Mouse (Mus musculus) heart, adult 2 months (tissue): Measurements from ENCODE around the gene Gpr63. TPM values are rescaled to one million over a fixed set of nuclear protein-coding genes. Genes with fewer than 3 reads are reported as not detected.

Source experiments
- DNase-seq, 2 experiments: peaks; one replicate each; pipeline ENCODE4 v3.0.0; 2021
- H3K27ac ChIP-seq: fragments of 200-600 bp; 2 replicates; pipeline ENCODE4 v1.8.1; 2022
- H3K27me3 ChIP-seq: fragments of 200-500 bp; 2 replicates; pipeline ENCODE4 v1.6.1; 2012; ENCODE audit warnings: mild to moderate bottlenecking, low read length, inconsistent platforms, mixed read lengths; ENCODE audit not compliant: control insufficient read depth, insufficient read depth
- H3K36me3 ChIP-seq: fragments of 200-500 bp; 2 replicates; pipeline ENCODE4 v1.6.1; 2012; ENCODE audit warnings: low read length, inconsistent platforms; ENCODE audit not compliant: control insufficient read depth, insufficient read depth
- H3K4me1 ChIP-seq: fragments of 200-500 bp; 2 replicates; pipeline ENCODE4 v1.6.1; 2011; ENCODE audit warnings: low read length; ENCODE audit not compliant: control insufficient read depth, insufficient read depth
- H3K4me3 ChIP-seq: fragments of 200-600 bp; 2 replicates; pipeline ENCODE4 v1.8.1; 2022
- H3K79me2 ChIP-seq: fragments of 200-500 bp; replicated peaks from 2 replicates; pipeline ENCODE4 v1.6.1; 2012; ENCODE audit warnings: mild to moderate bottlenecking, inconsistent platforms, low read length, moderate library complexity, mixed read lengths; ENCODE audit not compliant: control insufficient read depth, insufficient read depth
- H3K9ac ChIP-seq: fragments of 200-500 bp; 2 replicates; pipeline ENCODE4 v1.6.1; 2012; ENCODE audit warnings: low read depth, mild to moderate bottlenecking, control low read depth, inconsistent platforms, low read length, mixed read lengths
- CTCF ChIP-seq: fragments of 200-600 bp; IDR thresholded peaks from 2 replicates; pipeline ENCODE4 v1.8.1; 2022; ENCODE audit warnings: antibody characterized with exemption, mild to moderate bottlenecking, moderate library complexity
- EP300 ChIP-seq: fragments of 200-500 bp; IDR thresholded peaks from 2 replicates; pipeline ENCODE4 v1.6.1; 2011; ENCODE audit warnings: low read depth, low read length, control low read depth; ENCODE audit not compliant: insufficient read depth
- POLR2A ChIP-seq: fragments of 200-500 bp; IDR thresholded peaks from 2 replicates; pipeline ENCODE4 v1.6.1; 2011; ENCODE audit warnings: mild to moderate bottlenecking, low read depth, low read length, control low read depth; ENCODE audit not compliant: insufficient read depth
- WGBS: fragments of 180-500 bp; shearing (Covaris S2); methylation state at CpG from one replicate; pipeline ENCODE4 v1.1.7; 2018; 5-methylcytosine and 5-hydroxymethylcytosine counted together
- intact Hi-C: fragments of 180-260 bp; cut with DNase I; formaldehyde crosslinking; loops from one replicate; pipeline ENCODE4 v1.15.1; 2025
- long read RNA-seq: library from polyadenylated mRNA; stranded (forward); transcript quantifications from one replicate; pipeline ENCODE4 v2.0.0, GENCODE M21; 2021
- polyA plus RNA-seq: library from polyadenylated mRNA; depleted of rRNA; stranded (reverse); fragments of >200 nt; gene quantifications from 2 replicates; pipeline ENCODE4 v1.2.3, GENCODE M21; 2012; rRNA removed
- total RNA-seq, 2 experiments: library from RNA; stranded (reverse); gene quantifications; 2 replicates each; pipeline ENCODE4 v1.2.3; 2021

Gpr63 gene
- total RNA-seq (1 to 10 TPM; 1.0 to 1.3 TPM), polyA plus RNA-seq (0.70 and 1.0 TPM in 2 replicates)
- long read RNA-seq = 0 reads

DNA sequence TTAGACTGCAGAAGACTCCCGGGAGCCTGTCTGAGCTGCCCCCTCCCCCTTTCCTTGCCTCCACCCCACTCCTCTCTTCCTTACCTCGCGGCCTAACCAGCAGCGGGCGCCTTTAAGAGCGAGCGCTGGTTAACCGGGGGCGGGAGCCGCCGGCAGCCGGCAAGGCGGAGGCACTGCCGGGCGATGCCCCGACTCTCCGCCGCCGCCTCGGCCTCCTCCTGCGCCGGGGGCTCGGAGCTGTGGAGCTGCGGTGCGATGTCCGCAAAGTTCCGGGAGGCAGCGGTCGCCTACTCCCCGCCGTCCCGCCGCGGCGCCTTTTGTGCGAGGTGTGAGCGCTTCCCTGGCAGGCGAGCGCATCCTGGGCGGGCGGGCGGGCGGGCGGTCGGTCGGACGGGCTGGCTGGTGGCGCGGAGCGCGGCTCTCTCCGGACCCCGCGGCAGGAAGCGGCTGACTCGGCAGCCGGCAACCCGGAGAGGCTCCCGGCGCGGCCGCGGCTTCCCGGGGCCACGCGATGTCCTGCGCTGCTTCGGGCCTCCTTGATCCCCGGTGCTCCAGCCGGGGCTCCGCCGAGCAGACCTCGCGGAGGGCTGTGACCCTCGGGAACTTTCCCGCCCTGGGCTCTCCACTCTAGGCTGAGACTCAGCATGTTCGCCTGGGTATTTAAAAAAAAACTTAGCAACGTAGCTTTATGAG is at the start of gene Gpr63:
Gene Gpr63 (plus strand): TSS at position 109 of the 693 bp plus-strand sequence.
- under 1% methylated on average over 68 of the region's 78 CpGs for WGBS
- peaks cover 2% of the 10 kb centered on the region; the same call in 1 of the 2 replicates for H3K4me1 ChIP-seq
- TF ChIP-seq POLR2A = no peak
- TF ChIP-seq CTCF = peak; percentile 19; the same call in 1 of the 2 replicates
- no peaks in the 10 kb centered on the region for H3K79me2 ChIP-seq
- intact Hi-C loops = loop anchor here (5.0 kb wide), 1 partner anchor 69 kb away; the partner anchor contains the start of gene Ndufaf4
- no peaks in the 10 kb centered on the region for H3K27me3 ChIP-seq
- H3K36me3 ChIP-seq = no peaks in the 10 kb centered on the region
- DNase-seq = peak; percentile 77 to 81
- peak within 1 kb of the TSS; percentile 60 for H3K27ac ChIP-seq
- H3K4me3 ChIP-seq = peak within 1 kb of the TSS; percentile 75
- peak within 1 kb of the TSS; percentile 87 for H3K9ac ChIP-seq

DNA sequence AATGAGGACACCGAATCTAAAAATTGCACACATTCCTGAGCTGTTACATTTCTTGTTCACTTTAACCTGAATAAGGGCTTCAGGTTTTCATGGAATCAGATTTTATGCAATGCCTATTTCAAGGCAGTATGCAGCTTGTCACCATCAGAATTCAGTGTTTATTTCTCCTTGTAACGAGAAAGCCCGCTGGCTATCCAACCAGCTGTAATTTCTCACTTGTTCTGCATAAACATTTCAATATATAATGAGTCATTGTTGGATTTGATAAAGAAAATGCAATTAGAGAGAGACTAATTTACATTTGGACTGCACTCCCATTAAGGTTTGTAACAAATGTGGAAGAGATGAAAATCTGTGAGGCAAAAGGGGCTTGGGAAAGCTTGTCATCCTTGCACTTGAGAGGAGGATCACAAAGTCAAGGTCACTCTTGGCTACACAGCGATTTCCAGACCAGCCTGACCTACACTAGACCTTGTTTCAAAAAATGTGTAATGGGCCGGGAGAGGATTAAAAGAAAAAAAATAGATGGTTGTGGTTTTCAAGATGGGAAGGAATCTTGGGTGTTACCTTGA is 46.1 kb upstream of the Gpr63 start:
- Histone ChIP-seq H3K79me2 (no peaks in the 10 kb centered on the region), H3K27ac (no peak overlapping the region), H3K9ac (no peak overlapping the region), H3K4me3 (no peak overlapping the region), H3K27me3 (no peaks in the 10 kb centered on the region), H3K36me3 (no peaks in the 10 kb centered on the region), H3K4me1 (no peaks in the 10 kb centered on the region)
- DNase-seq = no peak
- 68% methylated on average over 5 of the region's 5 CpGs for WGBS
- TF ChIP-seq EP300 = no peak
- TF ChIP-seq POLR2A = no peak
- no peak for TF ChIP-seq CTCF
- intact Hi-C loops = no loop called here

DNA sequence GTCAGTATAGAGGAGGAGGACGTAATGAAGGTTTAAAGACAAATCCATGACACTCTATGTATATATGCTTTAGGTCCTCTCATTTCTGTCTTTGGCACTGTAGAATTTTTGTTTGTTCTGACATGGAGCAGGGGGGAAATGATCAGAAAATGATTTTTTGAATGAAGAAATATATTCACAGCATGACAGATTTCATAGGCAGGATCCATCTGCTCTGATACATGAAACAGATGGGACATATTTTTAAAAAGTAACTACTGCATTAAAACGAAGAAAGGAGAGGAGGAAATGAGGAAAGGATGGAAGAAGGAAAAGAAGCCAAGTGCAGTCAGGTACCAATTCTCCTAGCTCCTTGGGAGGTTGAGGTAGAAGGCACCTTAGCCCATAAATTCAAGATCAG is 41.5 kb upstream of the Gpr63 start:
- Histone ChIP-seq H3K27ac (no peak overlapping the region), H3K4me3 (no peak overlapping the region), H3K4me1 (no peaks in the 10 kb centered on the region; the same call in 1 of the 2 replicates), H3K36me3 (no peaks in the 10 kb centered on the region), H3K9ac (no peak overlapping the region), H3K79me2 (no peaks in the 10 kb centered on the region), H3K27me3 (no peaks in the 10 kb centered on the region)
- WGBS = 64% methylated on average over 2 of the region's 2 CpGs
- intact Hi-C loops = no loop called here
- DNase-seq = no peak
- no peak for TF ChIP-seq EP300
- TF ChIP-seq POLR2A = no peak
- TF ChIP-seq CTCF = no peak

DNA sequence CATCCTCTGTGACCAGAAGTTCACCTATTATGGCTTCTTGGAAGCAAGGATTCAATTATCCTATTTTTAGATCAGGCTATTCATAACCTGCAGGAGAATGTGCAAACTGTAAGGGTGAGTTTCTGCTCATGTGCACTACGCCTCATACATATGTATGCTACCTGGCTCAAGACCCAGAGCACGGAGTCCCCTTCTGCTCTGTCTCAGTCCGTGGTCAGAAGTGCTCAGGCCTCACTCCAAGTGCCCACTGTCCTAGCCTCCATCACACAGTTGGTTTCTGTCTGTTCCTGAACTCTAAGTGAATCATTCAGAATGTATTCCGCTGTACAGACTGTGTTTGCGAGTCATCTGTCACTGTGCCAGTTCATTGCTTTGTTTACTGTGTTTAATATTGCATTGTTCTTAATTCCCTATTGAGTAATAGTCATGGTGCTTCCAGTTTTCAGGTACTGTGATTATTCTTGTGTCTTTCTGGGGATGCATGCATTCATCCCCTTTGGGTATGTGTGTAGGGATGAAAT is 37.9 kb upstream of the Gpr63 start:
- 69% methylated on average over 5 of the region's 5 CpGs for WGBS
- TF ChIP-seq CTCF (no peak), POLR2A (no peak), EP300 (no peak)
- no peaks in the 10 kb centered on the region for H3K27me3 ChIP-seq
- intact Hi-C loops = no loop called here
- H3K79me2 ChIP-seq = no peaks in the 10 kb centered on the region
- no peaks in the 10 kb centered on the region; the same call in 1 of the 2 replicates for H3K4me1 ChIP-seq
- no peak for DNase-seq
- H3K9ac ChIP-seq = no peak overlapping the region
- no peaks in the 10 kb centered on the region for H3K36me3 ChIP-seq
- H3K4me3 ChIP-seq = no peak overlapping the region
- no peak overlapping the region for H3K27ac ChIP-seq

DNA sequence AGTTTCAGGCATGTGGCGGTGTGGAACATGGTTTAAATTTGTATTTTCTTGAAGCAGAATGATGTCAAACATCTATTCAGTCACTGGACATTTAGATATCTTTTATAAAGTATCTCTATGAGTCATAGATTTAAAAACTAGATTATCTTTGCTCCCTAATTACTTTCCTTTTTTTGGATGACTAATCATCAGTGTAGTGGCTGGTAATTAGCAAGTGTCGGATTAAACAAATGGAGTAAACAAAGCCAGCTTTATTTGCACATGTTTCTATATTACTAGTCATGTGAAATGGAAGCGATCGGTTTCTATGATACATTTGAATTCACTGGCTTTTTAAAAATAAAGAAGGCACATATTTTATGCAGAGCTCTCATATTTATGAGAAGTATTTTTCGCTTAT is 37.3 kb upstream of the Gpr63 start:
- Histone ChIP-seq H3K27me3 (no peaks in the 10 kb centered on the region), H3K79me2 (no peaks in the 10 kb centered on the region), H3K9ac (no peak overlapping the region), H3K27ac (no peak overlapping the region), H3K4me3 (no peak overlapping the region), H3K36me3 (no peaks in the 10 kb centered on the region), H3K4me1 (no peaks in the 10 kb centered on the region; the same call in 1 of the 2 replicates)
- intact Hi-C loops = no loop called here
- TF ChIP-seq POLR2A (no peak), CTCF (no peak), EP300 (no peak)
- DNase-seq = no peak
- WGBS = 92% methylated on average over 5 of the region's 5 CpGs
